Mouse (Mus musculus) activated CD4-positive, CD25-positive, alpha-beta regulatory T cell, adult 4 months (primary cell): Measurements from ENCODE around the gene Sh3bp5l. TPM values are rescaled to one million over a fixed set of nuclear protein-coding genes. Genes with fewer than 3 reads are reported as not detected.
"Not testable (repeated sequence)": the region's sequence is repeated elsewhere in the genome, so short reads cannot be mapped to it uniquely, and the experiment has no call there.

Experiments
- ATAC-seq: one replicate; pipeline ENCODE4 v1.8.0; 2017
- polyA plus RNA-seq, 2 experiments: library from polyadenylated mRNA; unstranded; fragments of 100-300 nt; shearing (Covaris generic); gene quantifications; one replicate each; pipeline ENCODE4 v1.2.1; 2017

The Sh3bp5l gene
- 1 to 10 TPM; 3.7 to 5.9 TPM for polyA plus RNA-seq

DNA sequence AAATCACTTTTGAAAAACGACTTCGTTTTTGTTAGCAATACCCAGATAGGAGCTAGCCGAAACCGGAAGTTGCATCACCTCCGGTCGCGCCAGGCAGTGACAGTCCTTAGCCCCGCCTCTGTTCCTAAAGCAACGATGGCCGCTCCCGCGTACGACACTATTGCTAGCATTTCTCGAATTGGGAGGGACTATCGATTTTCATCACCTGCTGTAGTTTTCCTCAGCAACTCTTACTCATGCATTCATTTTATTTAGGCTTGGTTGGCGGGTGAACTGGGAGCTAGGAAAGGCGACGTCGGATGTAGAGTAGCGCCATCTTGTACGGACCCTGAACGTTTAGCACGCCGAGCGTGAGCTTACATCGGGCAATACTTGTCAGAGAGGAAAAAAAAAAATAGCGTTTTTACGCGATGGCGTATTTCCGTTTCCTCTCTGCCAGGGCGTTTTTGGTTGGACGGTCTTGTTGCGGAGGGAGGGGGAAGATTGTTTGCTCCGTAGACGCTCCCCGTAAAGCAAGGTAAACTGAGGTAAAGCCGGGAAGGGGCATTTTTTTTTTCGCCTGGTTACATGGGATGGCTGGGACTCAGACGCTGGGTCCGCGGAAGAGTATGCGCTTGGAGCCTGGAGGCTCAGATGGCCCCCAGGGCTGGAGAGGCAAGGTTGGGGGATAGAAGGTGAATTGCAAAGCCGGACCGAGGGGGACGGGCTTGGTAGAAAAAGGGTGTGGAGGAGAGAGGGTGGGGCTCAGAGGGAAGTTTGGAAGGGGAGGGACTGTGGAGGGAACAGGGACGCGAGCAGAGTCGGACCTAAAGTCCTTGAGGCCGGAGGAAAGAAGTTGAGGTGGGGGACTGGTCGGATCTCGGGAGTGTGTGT is at the start of gene Sh3bp5l, which contains the start of gene Zfp672:
Gene Sh3bp5l (plus strand): TSS at position 449 of the 873 bp plus-strand sequence.
Gene Zfp672 (minus strand): TSS at position 64 of the 873 bp plus-strand sequence.
- peak; percentile 93 for ATAC-seq

DNA sequence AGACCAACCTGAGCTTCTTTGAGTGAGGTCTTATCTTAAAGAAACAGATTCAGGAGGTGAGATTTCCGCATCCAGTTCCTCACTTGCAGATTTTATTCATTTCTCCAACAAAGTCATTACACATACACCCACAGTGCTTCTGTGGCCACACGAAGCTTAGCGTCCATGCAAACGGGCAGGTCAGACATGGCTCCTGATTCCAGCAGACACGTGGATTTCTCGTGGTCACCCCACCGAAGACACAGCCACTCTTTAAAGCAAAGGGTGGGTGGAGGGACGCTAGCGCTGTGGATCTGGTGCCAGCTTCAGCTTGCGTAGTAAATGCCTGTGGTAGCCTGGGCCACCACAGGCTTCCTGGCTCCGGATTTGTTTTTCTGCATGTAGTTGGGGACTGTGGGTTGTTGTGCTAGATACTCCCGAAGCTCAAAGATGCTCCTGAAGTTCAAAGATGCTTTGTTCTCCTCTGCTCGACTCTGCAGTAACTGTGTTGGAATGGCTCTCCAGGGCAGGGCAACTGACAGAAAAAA is 48.5 kb upstream of the Sh3bp5l start:
- ATAC-seq: no peak

DNA sequence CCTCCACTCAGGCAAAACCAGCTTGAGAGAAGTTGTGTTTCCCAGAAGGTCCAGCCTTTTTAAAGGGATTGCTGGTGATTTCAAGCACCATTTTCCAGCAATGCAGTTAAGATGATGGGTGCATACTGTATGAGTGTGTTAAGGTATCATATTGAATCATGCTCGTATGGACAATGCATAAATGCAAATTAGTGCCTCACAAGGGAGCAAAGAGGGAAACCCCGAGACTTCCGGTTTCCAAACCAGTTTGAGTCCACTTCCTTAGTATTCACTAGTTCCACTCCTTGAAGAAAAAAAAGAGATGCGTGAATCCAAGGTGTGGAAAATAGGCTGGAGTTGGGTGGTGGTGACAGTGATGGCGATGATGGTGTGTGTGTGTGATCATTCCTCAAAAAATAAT is 48.0 kb upstream of the Sh3bp5l start:
- no peak for ATAC-seq

DNA sequence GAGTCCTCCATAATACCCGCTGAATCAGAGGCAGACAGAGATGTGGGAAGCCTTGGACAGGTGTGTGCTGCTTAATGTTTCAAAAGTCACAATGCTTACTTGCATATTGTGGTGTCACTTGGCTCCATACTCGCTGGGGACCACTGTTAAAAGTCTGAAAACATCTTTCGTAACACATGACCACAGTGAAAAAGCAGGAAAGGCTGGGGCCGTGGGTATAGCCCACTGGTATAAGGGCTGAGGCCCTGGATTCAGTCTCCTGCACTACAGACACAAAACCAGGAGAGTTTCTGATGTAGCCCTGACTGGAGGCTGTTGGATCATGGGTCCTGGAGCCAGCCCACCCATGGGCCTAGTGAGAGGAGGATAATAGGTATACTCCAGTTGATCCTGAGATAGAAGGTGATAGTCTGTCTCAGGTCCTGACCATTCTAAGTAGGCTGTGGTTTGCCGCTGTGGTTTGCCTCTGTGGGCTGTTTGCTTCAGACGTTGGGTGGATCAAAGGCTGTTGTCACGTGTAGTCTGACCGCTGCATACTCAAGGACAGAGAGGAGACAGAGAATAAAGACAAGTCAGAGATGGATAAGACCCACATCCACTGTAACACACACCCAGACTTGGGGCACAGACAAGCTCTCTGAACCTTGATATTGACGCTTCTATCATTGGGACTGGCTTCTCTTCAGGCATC is 40.4 kb upstream of the Sh3bp5l start:
- ATAC-seq: peak; percentile 83

DNA sequence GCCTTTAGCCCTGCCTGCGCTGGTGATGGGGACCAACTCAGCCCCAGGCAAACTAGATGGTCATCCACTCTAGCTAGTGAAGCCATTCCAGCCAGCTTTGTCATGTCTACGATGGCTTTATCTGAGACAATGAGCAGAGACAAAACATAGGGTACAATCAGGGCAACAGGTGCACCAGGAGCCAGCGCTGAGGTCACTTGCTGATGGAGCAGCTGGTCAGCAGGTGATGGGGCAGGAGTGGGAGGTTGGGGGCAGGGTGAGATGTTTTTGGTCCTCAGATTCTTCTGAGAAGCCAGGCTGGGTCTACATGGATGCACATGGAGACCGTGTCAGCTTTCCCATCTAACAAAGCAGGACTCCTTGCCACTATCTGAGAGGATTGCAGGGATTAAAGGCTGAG is 39.7 kb upstream of the Sh3bp5l start:
- ATAC-seq: no peak

DNA sequence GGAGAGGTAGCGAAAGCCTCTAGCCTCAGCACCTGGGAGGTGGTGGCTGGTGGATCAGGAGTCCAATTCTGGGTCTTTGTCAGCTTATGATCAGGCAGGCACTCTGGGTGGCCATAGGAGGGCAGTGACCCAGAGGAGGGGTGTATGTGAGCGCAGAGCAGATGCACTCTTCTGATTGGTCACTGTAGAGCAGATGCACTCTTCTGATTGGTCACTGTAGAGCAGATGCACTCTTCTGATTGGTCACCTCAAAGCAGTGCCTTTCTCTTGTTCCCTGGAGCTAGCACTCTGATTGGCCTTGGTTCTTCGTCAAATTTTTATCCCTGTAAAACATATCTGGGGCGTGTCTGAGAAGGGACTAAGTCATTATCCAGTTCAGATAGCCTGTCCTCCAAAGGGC is 37.7 kb upstream of the Sh3bp5l start:
- ATAC-seq: no peak

DNA sequence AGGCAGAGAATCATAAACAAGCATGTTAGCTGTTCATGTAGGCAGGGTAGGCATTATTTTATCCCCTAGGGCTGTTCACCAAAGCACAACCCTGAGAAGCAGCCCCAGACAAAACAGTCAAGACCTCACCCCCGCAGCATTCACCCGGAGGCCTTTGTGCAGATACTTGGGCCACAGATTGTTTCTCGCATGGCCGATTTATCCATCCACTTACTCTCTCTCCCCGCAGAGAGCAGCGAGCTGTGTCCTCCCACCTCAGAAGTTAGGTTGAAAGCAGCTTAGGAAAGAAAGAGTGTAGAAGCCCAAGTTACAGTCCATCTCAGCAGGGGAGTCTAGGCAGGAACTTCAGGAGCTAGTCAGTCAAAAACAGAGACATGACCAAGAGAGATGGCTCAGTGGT is 33.1 kb upstream of the Sh3bp5l start:
- ATAC-seq: no peak

DNA sequence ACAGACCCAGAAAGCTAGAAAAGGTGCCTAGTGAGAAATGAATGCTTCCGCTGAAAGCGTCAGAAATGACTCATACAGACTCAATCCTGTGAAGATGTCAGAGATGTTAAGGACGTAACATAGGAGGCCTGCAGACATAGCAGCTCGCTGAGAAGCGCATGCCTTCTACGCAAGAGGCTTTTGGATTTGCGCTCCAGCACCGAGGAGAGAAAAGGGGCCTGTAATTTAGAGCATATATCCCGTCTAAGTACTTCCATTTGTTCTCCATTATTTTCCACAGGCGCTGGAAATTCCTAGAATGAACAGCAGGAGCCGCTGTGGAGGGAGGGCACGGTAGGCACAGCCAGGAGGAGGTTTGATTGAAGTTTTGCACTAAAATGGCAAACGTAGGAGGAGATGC is 29.5 kb upstream of the Sh3bp5l start:
- ATAC-seq: peak; percentile 71

DNA sequence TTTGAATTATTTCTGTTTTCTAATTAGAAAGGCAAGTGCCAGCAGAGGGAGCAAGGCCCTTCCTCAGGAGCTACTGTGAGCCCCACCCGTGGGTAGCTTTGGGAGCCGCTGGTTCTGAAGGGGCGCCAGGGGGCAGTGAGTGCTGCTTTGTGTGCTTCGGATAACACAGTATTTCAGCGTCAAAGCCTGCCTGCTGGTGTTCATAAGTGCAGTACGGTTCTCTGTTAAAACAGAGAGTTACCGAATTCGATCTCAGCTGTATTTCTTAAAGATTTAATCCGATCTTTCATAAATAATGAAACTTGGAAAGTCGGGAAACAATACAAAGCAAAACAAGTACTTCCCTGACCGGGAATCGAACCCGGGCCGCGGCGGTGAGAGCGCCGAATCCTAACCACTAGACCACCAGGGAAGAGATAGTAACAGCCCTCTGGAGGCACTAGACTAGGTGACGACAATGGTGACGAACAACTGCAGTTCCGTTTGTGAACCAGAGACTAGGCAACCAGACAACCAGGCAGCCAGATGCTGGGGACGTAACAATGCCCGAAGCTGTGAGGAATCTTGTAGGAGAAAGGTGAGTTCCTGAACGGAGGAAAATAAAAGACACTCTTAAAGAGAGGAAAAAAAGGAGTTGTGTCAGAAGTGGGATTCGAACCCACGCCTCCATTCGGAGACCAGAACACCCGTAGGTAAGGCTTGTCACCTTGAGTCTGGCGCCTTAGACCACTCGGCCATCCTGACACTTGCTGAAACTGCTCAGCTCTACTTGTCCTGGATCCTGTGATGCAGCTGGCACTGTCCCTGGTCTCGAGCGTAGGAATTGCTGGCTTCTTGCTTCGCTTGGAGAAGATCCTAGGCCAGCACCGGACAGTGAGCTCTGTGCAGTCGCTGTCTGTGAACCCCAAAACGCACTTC is 28.4 kb upstream of the Sh3bp5l start:
- ATAC-seq: peak; percentile 71

DNA sequence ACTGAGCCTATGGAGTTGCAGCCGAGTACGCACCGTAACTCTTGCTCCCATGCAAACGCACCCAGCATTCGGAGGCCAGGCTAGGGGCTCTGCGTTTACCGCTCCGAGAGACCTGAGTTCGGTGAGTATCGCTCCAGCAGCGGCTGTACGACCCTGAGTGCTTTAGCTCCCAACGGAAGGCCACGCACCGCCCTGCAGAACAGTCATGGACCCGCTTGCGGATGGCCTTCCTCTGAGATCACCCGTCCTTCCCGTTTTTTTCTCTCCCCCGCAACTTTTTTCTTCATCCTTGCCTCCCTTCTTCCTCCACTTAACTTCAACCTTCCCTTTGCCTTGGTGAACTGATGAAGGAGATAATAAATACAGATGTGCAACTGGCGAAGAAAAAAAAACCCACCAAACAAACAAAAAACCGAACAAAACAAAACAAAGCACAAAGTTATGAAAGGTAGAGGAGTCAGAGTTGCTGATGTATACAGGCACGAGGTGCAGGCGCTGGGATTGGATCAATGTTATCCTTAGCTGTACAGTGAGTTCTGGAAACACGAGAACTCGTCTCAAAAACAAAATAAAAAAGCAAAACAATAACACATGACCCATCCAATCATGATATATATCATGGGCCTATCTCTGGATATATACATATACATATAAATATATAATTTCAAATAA is 27.6 kb upstream of the Sh3bp5l start:
- ATAC-seq: no peak

DNA sequence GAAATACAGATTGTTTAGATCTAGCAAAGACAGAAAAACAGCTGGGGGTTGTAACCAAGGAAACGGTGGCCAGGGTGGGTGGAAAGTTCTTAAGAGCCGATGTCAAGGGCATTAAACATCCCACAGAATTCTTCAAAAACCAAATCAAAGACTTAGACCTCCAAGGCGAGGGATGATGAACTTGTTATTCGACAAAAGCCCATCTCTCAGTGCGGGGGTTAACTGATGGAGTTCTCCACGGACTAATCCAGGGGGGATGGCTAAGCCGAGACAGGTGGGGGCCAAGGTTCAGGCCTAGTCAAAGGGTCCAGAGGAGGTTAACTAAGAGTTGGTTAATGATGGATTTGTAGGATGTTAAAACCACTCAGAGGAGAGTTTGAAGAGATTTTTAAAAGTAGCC is 26.9 kb upstream of the Sh3bp5l start:
- ATAC-seq: no peak

DNA sequence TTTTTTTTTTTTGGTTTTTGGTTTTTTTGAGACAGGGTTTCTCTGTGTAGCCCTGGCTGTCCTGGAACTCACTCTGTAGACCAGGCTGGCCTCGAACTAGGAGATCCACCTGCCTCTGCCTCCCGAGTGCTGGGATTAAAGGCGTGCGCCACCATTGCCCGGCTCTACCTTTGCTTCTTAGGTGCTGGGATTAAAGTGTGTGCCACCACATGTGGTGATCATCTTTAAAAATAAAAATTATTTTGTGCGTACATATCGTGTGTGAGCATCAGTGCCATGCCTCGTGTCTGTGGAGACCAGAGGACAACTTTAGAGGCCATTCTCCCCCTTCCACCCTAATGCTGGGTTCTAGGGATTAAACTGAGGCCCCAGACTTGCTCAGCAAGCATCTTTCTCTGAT is 25.2 kb upstream of the Sh3bp5l start:
- ATAC-seq: not testable (repeated sequence)

DNA sequence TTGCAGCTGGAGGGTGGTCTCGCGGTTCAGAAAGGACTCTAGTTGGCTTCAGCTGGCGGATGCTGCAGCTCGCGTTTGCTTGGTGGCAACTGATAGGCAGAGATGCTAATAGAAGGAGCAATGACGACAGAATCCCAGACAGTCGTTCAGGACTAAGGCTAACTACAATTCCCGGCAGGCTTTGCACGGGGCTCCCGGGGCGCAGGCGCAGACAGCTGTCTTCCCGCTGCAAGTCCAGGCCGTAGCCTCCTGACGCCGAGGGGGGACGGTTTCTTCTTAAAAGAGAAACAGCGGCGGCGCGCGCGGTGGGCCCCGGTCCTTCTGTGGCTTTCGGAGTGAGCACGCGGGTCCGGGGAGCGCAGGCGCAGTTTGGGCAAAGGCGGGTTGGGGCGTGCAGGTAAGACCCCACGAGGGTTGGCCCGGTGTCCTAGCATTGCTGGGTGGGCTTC is 23.6 kb upstream of the Sh3bp5l start, which contains the start of gene Zfp692:
Gene Zfp692 (plus strand): TSS at position 210 of the 449 bp plus-strand sequence.
- peak; percentile 69 for ATAC-seq

DNA sequence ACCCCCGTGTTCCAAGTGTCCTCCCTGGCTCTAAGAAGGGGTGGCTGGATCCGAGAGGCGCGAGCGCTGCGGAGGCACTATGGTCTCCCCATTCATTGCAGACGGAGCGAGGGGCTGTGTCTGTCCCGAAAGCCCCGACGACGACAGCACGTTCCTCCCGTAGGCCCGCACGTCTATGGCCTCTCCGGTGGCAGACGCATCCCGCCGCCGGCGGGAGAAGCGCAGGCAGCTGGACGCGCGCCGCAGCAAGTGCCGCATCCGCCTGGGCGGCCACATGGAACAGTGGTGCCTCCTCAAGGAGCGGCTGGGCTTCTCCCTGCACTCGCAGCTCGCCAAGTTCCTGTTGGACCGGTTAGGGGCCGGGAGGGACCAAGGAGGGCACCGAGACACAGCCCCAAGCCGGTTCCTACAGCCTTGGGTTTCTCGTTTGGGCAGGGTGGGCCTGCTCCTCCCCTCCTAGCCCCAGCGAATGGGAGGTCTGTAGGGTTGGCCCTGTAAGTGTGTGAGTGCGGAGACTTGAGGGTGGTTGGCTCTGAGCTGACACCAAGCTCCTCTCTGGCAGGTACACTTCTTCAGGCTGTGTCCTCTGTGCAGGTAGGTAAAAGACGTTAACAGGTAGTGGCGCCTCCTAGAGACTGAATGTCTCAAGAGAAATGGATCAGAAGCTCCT is 23.0 kb upstream of the Sh3bp5l start:
- ATAC-seq: peak; percentile 37

DNA sequence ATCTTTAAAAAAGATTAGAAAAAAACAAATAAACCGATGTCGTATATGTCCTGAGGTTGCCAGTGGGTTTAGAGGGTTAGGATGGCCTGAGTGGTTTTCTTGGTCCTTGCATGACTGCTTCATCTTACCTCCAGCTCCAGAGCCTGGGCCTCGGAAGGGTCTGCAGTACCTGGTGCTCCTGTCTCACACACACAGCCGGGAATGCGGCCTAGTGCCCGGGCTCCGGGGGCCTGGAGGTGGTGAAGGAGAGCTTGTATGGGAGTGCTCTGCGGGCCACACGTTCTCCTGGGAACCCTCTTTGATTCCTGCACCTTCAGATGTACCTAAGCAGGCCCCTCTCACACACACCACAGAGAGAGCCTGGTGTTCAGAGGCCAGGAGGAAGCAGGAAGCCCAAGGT is 21.9 kb upstream of the Sh3bp5l start:
- ATAC-seq: no peak

DNA sequence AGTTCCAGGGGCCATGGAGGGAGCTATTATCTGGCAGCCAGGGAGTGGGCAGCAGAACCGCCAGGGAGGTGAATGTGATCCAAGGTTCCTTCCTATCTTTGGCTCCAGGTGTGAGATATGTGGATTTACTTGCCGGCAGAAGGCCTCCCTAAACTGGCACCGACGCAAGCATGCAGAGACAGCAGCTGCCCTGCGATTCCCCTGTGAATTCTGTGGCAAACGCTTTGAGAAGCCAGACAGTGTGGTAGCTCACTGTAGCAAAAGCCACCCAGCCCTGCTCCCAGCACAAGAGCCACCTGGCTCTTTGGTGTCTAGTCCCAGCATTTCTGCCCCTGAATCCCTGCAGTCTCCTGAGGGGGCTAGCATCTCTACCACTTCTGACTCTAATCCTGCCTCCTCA is 16.5 kb upstream of the Sh3bp5l start:
- no peak for ATAC-seq

DNA sequence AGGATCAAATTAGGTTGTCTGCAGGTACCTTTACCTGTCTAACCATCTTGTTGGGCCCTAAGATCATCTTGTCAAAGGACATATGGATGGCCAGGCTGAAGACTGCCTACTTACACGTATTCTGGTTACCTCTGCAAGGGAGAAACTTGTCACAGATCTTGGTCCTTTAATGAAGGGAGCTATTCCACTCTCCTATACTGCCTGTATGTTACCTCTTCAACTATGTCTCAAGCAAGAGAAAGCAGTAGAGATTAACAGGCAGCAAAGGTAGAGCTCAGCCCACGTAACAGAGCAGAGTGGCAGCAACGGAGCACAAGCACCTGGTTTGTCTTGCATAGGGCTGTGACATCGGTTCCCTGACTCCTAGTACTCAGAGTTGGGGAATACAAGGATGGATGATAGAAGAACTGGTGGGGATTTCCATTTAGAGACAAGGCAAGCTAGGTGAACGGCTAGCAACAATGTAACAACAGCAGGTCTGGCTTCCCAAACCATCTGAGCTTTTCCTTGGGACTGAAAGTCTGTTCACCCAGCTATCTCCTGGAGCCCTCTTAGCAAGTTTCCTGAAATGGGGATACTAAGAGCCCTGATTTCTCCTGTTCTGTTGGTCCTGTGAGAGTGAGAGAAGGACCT is 14.9 kb upstream of the Sh3bp5l start:
- ATAC-seq: no peak

DNA sequence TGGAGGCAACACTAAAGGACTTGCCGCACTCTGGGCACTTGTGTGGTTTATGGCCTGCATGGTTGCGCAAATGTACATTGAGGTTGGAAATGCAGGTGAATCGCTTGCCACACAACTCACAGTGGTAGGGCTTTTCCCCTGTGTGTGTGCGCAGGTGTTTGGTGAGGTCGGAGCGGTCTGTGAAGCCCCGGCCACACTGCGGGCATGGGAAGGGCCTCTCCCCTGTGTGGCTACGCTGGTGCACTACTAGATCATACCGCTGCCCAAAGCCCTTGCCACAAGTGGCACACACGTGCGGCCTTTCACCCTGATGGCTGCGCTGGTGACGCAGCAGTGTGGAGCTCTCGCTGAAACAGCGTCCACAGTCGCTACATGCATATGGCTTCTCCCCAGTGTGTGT is 14.2 kb upstream of the Sh3bp5l start:
- no peak for ATAC-seq

DNA sequence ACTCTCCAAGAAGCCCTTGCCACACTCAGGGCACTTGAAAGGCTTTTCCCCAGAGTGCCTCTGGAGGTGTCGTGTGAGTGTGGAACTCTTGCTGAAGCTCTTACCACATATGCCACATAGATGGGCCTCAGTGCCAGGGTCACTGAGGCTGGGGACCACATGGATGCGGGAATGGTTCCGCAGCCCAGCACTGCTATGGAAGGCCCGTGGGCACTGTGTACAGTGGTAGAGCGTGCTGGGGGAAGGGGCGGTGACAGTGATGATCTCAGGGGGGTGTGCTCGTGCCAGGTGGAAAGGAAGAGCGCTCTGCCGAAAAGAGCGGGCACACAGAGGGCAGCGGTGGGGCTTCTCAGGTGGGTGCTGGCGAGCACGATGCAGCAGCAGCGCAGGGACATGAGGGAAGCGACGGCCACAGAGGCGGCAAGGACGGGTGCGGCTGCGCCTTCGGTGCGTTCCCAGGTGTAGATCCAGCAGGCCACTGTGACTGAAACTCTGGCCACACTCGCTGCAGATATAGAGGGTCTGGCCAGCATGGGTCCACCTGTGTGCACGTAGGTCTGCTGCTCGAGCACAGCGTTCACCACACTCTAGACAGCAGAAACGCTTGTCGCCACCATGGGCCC is 13.6 kb upstream of the Sh3bp5l start:
- no peak for ATAC-seq
